Mouse (Mus musculus): ENCODE measurements around the gene Vmn2r88.
"Not testable (repeated sequence)": the region's sequence is repeated elsewhere in the genome, so short reads cannot be mapped to it uniquely, and the experiment has no call there.

The Vmn2r88 gene

DNA sequence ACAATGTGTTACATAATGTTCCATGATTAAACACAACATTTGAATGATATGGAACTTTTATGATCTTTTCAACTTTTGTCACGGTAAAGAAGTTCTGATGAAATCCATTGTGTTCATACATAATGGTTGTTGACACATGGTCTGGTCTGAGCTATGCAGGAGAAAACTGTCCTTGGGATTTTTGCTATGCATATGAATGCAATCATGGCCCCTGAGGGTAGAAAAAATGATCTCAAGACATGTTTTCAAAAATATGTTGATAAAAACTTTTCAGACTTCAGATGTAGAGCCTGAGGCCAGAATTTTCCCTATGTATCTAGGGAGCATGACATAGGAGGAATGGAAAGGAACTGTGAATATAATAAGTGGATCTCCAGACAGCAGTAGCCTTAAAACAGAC, at the start of gene Vmn2r88:
Gene Vmn2r88, plus strand, starts transcription at position 301 of the 400 bp plus-strand sequence.
- no peak for DNase-seq (ENCODE audit: low spot score)

DNA sequence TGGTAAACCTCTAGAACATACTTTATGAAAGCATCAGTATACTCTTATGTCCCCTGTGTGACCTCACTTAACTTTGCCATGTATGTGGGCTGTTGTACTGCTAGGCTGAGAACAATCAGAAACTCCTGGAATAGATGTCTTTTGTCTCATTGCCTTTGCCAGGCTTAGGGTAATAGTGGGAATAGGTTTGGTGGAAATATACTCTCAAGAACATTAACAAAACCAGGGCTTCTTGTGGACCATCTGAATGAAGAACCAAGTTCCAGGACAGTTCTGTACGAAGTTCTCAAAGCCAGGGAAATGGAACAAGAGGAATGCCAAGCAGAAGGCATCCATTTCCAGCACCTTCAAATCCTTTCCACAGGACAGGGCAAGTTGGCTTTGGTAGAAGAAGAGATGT, 49.2 kb upstream of the Vmn2r88 start, which contains the start of gene Gm7247:
Gene Gm7247, plus strand, starts transcription at position 301 of the 400 bp plus-strand sequence.
- DNase-seq (ENCODE audit: low spot score), result no peak

DNA sequence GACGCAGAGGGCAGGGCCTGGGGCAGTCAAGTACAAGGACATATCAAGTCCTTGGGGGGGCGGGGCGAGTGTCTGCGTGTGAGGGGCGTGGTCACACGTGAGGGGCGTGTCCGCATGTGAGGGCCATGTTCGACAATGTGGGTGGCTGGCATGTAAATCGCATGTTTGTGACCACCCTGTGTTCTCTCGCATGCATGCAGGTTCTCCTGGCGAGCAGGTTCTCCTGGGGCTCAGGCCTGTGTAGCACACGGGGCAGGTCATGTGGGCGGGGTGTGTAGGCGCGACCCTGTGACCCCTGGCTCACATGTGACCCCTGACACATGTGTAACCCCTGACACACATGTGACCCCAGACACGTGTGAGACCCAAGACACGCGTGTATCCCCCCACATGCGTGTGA, 27.8 kb upstream of the Vmn2r88 start:
- no peak for DNase-seq (ENCODE audit: low spot score)

DNA sequence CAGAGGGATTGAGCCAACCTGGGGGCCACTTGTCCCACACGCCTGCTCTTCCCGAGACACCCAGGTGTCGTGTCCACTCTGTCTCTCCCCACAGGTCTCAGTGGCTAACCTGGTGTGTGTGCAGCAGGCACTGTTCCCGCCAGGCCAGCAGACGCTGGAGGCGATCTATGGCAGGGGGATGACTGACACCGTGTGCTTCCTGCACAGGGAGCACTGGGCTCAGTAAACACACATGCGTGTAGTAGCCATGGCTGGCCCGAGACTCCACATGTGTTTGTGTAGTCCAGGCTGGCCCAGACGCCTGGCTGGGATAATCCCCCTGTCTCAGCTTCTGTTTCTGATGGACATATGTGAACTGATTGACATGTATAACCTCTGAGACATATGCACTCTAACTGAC, 26.3 kb upstream of the Vmn2r88 start:
- DNase-seq (ENCODE audit: low spot score), result no peak

DNA sequence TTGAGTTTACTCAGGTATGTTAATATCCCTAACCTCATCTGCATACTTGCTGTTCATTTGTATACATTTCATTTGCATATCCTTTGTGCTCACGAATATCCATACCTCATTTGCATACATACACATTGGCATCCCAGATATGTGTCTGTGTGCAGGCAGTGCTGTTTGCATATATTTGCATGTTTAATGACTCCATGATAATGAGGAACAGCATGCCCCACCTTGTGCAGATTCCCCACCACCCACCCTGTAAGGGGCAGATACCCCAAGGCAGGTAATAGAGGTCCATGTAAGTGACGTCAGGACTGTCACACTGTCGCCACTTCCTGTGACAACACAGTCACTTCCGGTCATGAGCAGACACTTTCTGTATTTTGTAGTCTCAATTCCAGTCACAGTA, 24.9 kb upstream of the Vmn2r88 start:
- no peak for DNase-seq (ENCODE audit: low spot score)

DNA sequence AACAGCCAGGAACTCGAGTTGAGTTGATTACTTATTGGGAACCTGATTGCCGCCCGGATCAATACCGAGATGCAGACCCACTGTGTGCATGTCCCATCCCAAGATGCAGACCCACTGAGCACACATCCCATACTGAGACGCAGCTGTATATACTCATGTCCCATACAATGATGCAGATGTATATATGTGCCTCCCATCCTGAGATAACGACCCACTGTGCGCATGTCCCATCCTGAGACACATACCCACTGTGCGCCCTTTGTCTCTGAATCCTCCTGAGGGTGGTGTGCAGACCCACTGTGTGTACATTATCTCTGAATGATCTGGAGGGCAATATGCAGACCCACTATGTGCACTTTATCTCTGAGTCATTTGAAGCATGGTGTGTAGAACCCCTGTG, 22.9 kb upstream of the Vmn2r88 start:
- DNase-seq (ENCODE audit: low spot score), result no peak

DNA sequence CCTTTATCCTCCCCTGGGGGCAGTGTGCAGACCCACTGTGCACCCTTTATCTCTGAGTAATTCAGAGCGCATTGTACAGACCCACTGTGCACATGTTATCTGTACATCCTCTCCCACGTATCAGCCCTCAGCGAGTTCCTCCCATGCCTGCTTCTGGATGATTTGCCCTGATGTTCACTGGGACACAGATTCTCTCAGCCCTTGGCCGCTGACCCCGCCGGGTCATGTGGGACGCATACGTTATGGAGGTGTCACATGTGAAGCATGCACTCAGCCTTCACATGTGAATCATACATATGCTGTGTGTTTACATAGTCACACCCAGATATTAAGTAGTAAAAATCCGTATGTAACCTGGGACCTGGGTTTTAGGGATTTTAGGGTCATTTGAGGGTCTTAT, 22.4 kb upstream of the Vmn2r88 start:
- DNase-seq (ENCODE audit: low spot score), result no peak

DNA sequence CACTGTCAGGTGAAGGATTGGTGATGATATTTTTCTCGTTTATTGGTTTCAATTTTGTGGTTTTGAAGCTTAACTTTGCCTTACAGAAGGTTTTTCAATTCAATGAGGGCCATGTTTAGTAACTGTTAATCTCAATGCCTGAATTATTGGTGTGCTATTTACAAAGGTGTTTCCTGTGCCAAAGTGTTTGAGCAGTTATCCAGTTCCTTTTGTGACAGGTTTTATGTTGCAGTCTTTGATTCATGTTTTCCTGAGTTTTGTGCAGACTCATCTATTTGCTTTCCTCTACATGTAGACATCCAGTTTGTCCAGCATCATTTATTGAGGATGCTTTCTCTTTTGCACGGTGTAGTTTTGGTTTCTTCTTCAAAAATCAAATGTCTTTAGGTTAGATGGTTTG, 13.3 kb downstream of the Vmn2r88 start:
- DNase-seq (ENCODE audit: low spot score), result no peak

DNA sequence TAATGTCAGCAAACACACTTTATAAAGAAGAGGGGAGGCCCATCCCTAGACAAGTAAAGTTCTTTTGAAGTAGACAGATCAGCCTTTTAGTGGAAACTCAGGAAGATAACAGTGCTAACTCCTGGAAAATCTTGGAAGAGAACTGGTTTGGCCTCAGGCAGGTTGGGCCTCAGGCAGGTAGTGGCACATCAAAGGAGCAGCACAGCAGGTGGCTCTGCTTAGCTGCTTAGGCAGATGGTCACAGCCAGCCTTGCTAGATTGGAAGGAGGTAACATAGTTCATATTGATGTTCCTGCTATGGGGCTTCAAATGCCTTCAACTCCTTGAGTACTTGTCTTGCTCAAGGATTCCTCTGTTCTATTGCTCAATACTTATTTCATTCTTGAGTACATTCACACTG, 19.5 kb downstream of the Vmn2r88 start:
- not testable (repeated sequence) for DNase-seq (ENCODE audit: low spot score)

DNA sequence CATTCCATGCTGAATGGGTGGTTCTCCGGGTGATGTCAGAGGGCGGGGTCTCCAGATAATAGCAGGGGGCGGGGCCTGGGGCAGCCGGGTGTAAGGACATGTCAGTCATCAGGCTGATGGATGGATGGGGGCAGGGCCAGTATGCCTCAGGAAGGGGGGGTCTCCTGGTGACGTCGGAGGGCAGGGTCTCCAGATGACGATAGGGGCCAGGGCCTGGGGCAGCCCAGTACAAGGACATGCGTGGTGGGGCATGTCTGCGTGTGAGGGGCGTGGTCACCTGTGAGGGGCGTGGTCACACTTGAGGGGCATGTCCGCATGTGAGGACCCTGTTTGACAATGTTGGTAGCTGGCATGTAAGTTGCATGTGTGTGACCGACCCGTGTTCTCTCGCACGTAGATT, 23.9 kb downstream of the Vmn2r88 start:
- no peak for DNase-seq (ENCODE audit: low spot score)

DNA sequence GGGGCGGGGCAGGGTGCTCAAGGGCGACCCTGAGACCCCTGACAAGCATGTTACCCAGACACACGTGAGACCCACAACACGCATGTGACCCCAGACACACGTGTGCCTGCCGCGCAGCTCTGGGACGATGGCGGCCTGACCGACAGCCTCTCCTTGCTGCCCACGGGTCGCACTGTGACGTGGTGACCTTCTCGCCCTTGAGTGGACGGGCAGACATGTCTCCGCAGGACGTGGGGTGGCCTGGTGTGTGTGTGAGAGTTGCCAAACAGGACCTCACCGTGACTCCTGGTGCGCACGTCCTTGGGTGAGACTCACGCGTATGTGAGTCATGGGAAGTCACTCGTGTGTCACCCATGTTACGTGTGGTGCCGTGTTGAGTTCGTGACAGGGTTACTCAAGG, 24.4 kb downstream of the Vmn2r88 start:
- DNase-seq (ENCODE audit: low spot score), result no peak

DNA sequence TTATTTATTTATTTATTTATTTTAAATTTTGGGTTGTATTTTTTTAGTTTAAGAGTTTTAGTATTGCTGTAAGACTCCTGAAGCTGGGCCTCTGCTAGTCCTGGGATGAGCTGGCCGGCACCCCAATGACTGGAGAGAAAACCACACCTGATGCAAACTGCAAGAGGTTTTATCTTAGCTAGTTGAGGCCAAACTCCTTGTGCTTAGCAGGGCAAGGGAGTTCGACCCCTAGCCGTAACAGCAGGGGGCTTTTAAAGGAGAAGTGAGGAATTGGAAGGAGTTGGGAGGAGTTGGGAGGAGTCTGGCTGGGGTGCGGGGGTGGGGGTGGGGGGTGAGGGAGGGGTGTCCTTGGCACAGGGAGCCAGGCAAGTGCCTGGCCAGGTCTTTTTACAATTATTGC, 28.3 kb downstream of the Vmn2r88 start:
- DNase-seq (ENCODE audit: low spot score), result no peak

DNA sequence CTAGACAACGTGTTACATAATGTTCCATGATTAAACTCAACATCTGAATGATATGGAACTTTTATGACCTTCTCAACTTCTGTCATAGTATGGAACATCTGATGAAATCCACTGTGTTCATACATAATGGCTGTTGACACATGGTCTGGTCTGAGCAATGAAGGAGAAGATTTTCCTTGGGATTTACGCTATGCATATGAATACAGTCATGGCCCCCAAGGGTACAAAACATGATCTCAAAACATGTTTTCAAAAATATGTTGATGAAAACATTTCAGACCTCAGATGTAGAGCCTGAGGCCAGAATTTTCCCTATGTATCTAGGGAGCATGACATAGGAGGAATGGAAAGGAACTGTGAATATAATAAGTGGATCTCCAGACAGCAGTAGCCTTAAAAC, 40.9 kb downstream of the Vmn2r88 start, which contains the start of gene Vmn2r89:
Gene Vmn2r89, plus strand, starts transcription at position 301 of the 400 bp plus-strand sequence.
- DNase-seq (ENCODE audit: low spot score), result not testable (repeated sequence)

All from layer of hippocampus, adult 11-12 months (tissue).